Mouse (Mus musculus) C2C12 (cell line): ENCODE data around the gene Mtmr3.

Experiments used
- CEBPB ChIP-seq: IDR thresholded peaks from one replicate; pipeline ENCODE4 v1.6.1; 2011; ENCODE audit warnings: low read depth, mild to moderate bottlenecking, control low read depth, moderate library complexity
- CTCF ChIP-seq: IDR thresholded peaks from one replicate; pipeline ENCODE4 v1.5.1; 2011; ENCODE audit not compliant: control insufficient read depth, insufficient read depth, insufficient read length
- MYOD1 ChIP-seq: IDR thresholded peaks from one replicate; pipeline ENCODE4 v1.6.1; 2011; ENCODE audit warnings: low read depth; ENCODE audit not compliant: control insufficient read depth, insufficient read length
- MYOG ChIP-seq: IDR thresholded peaks from one replicate; pipeline ENCODE4 v1.6.1; 2011; ENCODE audit not compliant: control insufficient read depth, insufficient read length; ENCODE audit errors: extremely low read depth
- USF1 ChIP-seq: IDR thresholded peaks from one replicate; pipeline ENCODE4 v1.6.1; 2011; ENCODE audit warnings: low read depth, mild to moderate bottlenecking, control low read depth, moderate library complexity

GRCm38 (mm10) chr11:4622997-4623396 is 28.3 kb upstream of the Mtmr3 start:
- TF ChIP-seq CTCF (no peak), USF1 (no peak), CEBPB (no peak), MYOD1 (no peak), MYOG (no peak)
